Mouse (Mus musculus) E14TG2a.4 (cell line): ENCODE data around the gene Rps21.

Source experiments
- H3K27me3 ChIP-seq: 2 replicates; pipeline ENCODE4 v1.6.1; 2014; ENCODE audit warnings: low read length, control low read depth; ENCODE audit not compliant: insufficient read depth
- H3K36me3 ChIP-seq: 2 replicates; pipeline ENCODE4 v1.6.1; 2014; ENCODE audit warnings: low read length, control low read depth; ENCODE audit not compliant: insufficient read depth
- H3K4me1 ChIP-seq: replicated peaks from 2 replicates; pipeline ENCODE4 v1.6.1; 2014; ENCODE audit warnings: low read depth, low read length, control low read depth
- H3K4me3 ChIP-seq: replicated peaks from 2 replicates; pipeline ENCODE4 v1.5.1; 2014; ENCODE audit warnings: mild to moderate bottlenecking, low read length
- H3K9me3 ChIP-seq: 2 replicates; pipeline ENCODE4 v1.6.1; 2014; ENCODE audit warnings: low read length, control low read depth
- CTCF ChIP-seq: conservative IDR thresholded peaks from 2 replicates; pipeline ENCODE4 v1.5.1; 2014; ENCODE audit warnings: low read length
- NANOG ChIP-seq: IDR thresholded peaks from 2 replicates; pipeline ENCODE4 v1.6.1; 2014; ENCODE audit warnings: borderline replicate concordance, low read length, mixed read lengths
- POU5F1 ChIP-seq: IDR thresholded peaks from 2 replicates; pipeline ENCODE4 v1.6.1; 2014; ENCODE audit warnings: low read length, borderline replicate concordance

The Rps21 gene

GRCm38 (mm10) chr2:180257001-180257521, at the start of gene Rps21:
Rps21 (plus strand) TSS chr2:180257377.
- TF ChIP-seq NANOG (peak; percentile 52; the same call in 1 of the 2 replicates), CTCF (no peak), POU5F1 (no peak)
- H3K4me3 ChIP-seq = peak within 1 kb of the TSS; percentile 97
- H3K27me3 ChIP-seq = no peaks in the 10 kb centered on the region
- peaks cover 64% of the 10 kb centered on the region for H3K4me1 ChIP-seq
- H3K9me3 ChIP-seq = no peaks in the 10 kb centered on the region
- H3K36me3 ChIP-seq = peaks cover 54% of the 10 kb centered on the region

DNA sequence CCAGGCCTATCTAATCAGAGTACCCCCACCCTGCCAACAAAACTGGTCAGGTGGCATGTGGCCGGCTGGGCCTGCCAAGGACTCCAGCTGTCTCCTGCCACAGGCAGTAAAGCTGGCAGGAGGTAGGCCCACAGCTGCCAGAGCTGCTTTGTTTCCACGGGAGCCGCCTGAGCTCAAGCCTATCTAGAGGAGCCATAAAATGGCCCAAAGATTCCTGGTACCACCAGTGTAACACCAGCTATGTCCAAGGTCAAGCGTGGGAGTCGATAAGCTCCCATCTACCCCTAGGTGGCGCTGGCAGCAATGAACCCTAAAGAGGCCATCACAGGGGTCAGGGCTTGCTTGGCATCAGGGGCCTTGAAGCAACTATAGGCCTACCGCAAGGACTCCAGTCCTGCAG, 49.3 kb upstream of the Rps21 start:
- Histone ChIP-seq H3K9me3 (no peaks in the 10 kb centered on the region), H3K4me3 (no peak overlapping the region), H3K36me3 (peaks cover 92% of the 10 kb centered on the region), H3K4me1 (peaks cover 73% of the 10 kb centered on the region), H3K27me3 (no peaks in the 10 kb centered on the region)
- TF ChIP-seq CTCF (peak; percentile 76), NANOG (no peak)

- Histone ChIP-seq H3K4me3 (no peak overlapping the region), H3K27me3 (no peaks in the 10 kb centered on the region), H3K9me3 (no peaks in the 10 kb centered on the region), H3K36me3 (peaks cover 92% of the 10 kb centered on the region), H3K4me1 (peaks cover 76% of the 10 kb centered on the region)
- no peak for TF ChIP-seq POU5F1
- TF ChIP-seq NANOG = no peak
- no peak for TF ChIP-seq CTCF
These were observed 48.2 kb upstream of the Rps21 start for GRCm38 (mm10) chr2:180208976-180209375.

- H3K4me3 ChIP-seq = no peak overlapping the region
- TF ChIP-seq POU5F1 (no peak), CTCF (peak; percentile 49)
- no peaks in the 10 kb centered on the region for H3K27me3 ChIP-seq
- peaks cover 89% of the 10 kb centered on the region for H3K36me3 ChIP-seq
- peaks cover 81% of the 10 kb centered on the region for H3K4me1 ChIP-seq
- no peaks in the 10 kb centered on the region for H3K9me3 ChIP-seq
These were observed 44.9 kb upstream of the Rps21 start for GRCm38 (mm10) chr2:180212255-180212654.

DNA sequence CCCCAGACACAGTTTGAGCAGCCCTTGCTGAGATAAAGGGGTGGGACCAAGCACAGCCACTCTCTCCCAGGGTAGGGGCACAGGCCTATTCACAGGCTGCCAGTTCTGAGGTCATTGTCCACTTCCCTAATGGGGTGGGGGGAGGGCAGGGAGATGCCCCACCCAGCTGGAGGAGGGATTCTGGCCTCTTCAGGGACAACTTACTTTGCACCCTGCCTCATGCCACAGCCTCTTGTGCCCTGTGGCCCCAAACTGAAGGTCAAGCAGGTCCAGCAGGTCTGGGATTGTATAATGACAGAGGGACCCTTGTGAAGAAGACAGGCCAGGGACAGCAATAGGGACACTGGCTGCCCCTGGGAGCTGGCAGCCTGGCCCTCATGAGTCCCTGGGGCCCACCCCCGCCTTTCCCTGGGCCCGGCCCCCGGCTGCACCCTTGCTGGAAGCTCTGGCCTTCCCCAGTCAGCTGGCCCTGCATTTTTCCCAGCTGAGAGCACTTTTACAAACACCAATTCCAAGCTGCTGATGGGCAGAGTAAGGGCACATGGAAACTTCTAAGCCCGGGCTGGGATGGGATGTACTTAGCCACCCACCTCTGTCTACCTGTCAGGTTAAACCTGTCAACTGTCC, 42.7 kb upstream of the Rps21 start:
- Histone ChIP-seq H3K9me3 (no peaks in the 10 kb centered on the region), H3K27me3 (no peaks in the 10 kb centered on the region), H3K36me3 (peaks cover 91% of the 10 kb centered on the region), H3K4me3 (peak overlapping the region; percentile 41; the same call in 1 of the 2 replicates), H3K4me1 (peaks cover 83% of the 10 kb centered on the region)
- TF ChIP-seq CTCF (no peak), NANOG (no peak), POU5F1 (no peak)

- Histone ChIP-seq H3K27me3 (no peaks in the 10 kb centered on the region), H3K4me3 (peak overlapping the region; percentile 41), H3K36me3 (peaks cover 91% of the 10 kb centered on the region), H3K4me1 (peaks cover 83% of the 10 kb centered on the region), H3K9me3 (no peaks in the 10 kb centered on the region)
- TF ChIP-seq NANOG = no peak
- no peak for TF ChIP-seq POU5F1
- TF ChIP-seq CTCF = no peak
These were observed 42.1 kb upstream of the Rps21 start for GRCm38 (mm10) chr2:180215011-180215461.

DNA sequence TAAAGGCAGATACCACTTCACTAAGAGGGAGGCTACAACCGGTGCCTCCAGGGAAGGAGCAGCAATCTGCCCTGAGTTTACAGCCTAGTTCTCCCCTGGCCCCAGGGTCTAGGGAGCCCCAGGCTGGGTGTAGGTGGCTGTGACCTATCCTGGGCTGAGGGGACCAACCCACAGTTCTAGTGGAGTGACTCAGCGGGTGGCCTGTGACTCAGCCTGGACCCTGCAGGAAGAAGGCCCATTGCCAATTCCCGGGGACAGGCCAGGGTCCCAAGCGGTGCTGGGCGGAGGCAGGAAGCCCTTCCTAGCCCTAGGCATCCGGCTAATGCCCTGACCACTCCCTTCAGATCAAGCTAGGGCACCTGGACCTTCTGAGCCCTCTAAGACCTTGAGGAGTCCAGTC, 41.2 kb upstream of the Rps21 start:
- 0 out of 2 replicates have a peak overlapping the region, but pooled peaks have one; percentile 26 for H3K4me3 ChIP-seq
- peaks cover 90% of the 10 kb centered on the region for H3K4me1 ChIP-seq
- no peak for TF ChIP-seq CTCF
- no peak for TF ChIP-seq POU5F1
- TF ChIP-seq NANOG = no peak
- no peaks in the 10 kb centered on the region for H3K27me3 ChIP-seq
- H3K9me3 ChIP-seq = no peaks in the 10 kb centered on the region
- peaks cover 94% of the 10 kb centered on the region for H3K36me3 ChIP-seq

- Histone ChIP-seq H3K4me3 (no peak overlapping the region), H3K36me3 (peaks cover 94% of the 10 kb centered on the region), H3K9me3 (no peaks in the 10 kb centered on the region), H3K4me1 (peaks cover 90% of the 10 kb centered on the region), H3K27me3 (no peaks in the 10 kb centered on the region)
- no peak for TF ChIP-seq NANOG
These were observed 40.3 kb upstream of the Rps21 start for GRCm38 (mm10) chr2:180216921-180217320.

- TF ChIP-seq NANOG (no peak), CTCF (no peak), POU5F1 (no peak)
- H3K36me3 ChIP-seq = peaks cover 93% of the 10 kb centered on the region
- no peaks in the 10 kb centered on the region for H3K9me3 ChIP-seq
- no peaks in the 10 kb centered on the region for H3K27me3 ChIP-seq
- H3K4me3 ChIP-seq = peak overlapping the region; percentile 96
- H3K4me1 ChIP-seq = peaks cover 96% of the 10 kb centered on the region
These were observed 39.6 kb upstream of the Rps21 start for GRCm38 (mm10) chr2:180217587-180217986.
